Mouse (Mus musculus): ENCODE results near the gene Fam205a4. TPM values are rescaled to one million over a fixed set of nuclear protein-coding genes. Genes with fewer than 3 reads are reported as not detected.

Fam205a4 gene
- polyA plus RNA-seq (2012; rRNA removed; ENCODE audit: low replicate concordance), result 0.13 and 0.56 TPM in 2 replicates

GRCm38 (mm10) chr4:41965758-41966157 lies at the start of gene Fam205a4:
Fam205a4 (plus strand) TSS chr4:41966058.

DNA sequence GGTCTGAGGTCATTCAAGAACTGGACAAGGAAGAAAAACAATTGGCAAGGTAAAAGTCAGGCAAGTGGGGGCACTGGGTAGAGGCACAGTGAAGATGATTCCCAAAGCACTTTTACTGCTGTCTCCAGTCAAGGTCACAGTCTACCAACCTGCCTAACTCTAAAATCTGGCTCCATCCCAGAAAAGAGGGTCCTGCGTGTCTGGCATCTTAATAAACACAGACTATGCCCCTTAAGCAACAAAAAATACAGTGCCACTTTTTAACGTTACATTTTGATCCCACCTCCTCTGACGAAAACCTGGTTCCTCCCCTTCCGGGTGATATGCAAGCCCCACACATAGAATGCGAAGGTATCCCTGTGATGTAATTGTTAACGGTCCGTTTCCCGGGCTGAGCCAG lies 24.6 kb upstream of the Fam205a4 start, which contains the start of gene Gm20878:
Gene Gm20878 (plus strand): TSS at position 301 of the 400 bp plus-strand sequence.

Other genes starting within 250 kb of the Fam205a4 start
- 42.8 and 57.2 TPM in 2 replicates for gene Dctn3, start 242.9 kb upstream of the Fam205a4 start, polyA plus RNA-seq (2012; rRNA removed; ENCODE audit: low replicate concordance)
- not detected in 2 replicates for gene Arid3c, start 234.9 kb upstream of the Fam205a4 start, polyA plus RNA-seq (2012; rRNA removed; ENCODE audit: low replicate concordance)
- 84.5 and 103 TPM in 2 replicates for gene Galt, start 210.8 kb upstream of the Fam205a4 start, polyA plus RNA-seq (2012; rRNA removed; ENCODE audit: low replicate concordance)
- gene Sigmar1, start 209.9 kb upstream of the Fam205a4 start, polyA plus RNA-seq (2012; rRNA removed; ENCODE audit: low replicate concordance), result 166 and 179 TPM in 2 replicates
- gene Ccl27a, start 191.8 kb upstream of the Fam205a4 start, polyA plus RNA-seq (2012; rRNA removed; ENCODE audit: low replicate concordance), result 59.3 and 76.6 TPM in 2 replicates
- 6.3 and 8.0 TPM in 2 replicates for gene Gm21541, start 62.4 kb upstream of the Fam205a4 start, polyA plus RNA-seq (2012; rRNA removed; ENCODE audit: low replicate concordance)
- gene Gm20878, start 24.5 kb upstream of the Fam205a4 start, polyA plus RNA-seq (2012; rRNA removed; ENCODE audit: low replicate concordance), result 1.9 and 4.2 TPM in 2 replicates
- 0.08 TPM in 1 of 2 replicates, not detected in the other for gene Gm21093, start 68.7 kb downstream of the Fam205a4 start, polyA plus RNA-seq (2012; rRNA removed; ENCODE audit: low replicate concordance)
- not detected in 2 replicates for gene Gm3893, start 125.1 kb downstream of the Fam205a4 start, polyA plus RNA-seq (2012; rRNA removed; ENCODE audit: low replicate concordance)
- not detected in 2 replicates for gene Gm13304, start 148.8 kb downstream of the Fam205a4 start, polyA plus RNA-seq (2012; rRNA removed; ENCODE audit: low replicate concordance)
- 12.2 TPM in 1 of 2 replicates, not detected in the other for gene Gm13306, start 187.4 kb downstream of the Fam205a4 start, polyA plus RNA-seq (2012; rRNA removed; ENCODE audit: low replicate concordance)
- 0.80 TPM in 1 of 2 replicates, not detected in the other for gene Gm13305, start 202.5 kb downstream of the Fam205a4 start, polyA plus RNA-seq (2012; rRNA removed; ENCODE audit: low replicate concordance)